8 mouse cellular contexts compared by ENCODE assay signal in genomic region chr9:71543443-71544222, GRCm38 (mm10). TPM values are rescaled to one million over a fixed set of nuclear protein-coding genes. Genes with fewer than 3 reads are reported as not detected.
DNase-seq lines count a peak whose midpoint lies in the region; ATAC-seq and TF ChIP-seq lines count a peak whose summit lies in the region.

No protein-coding gene starts in this region.

- peak; percentile 71 for ATAC-seq in embryonic facial prominence, embryonic 15.5 days (ENCODE audit: insufficient number of reproducible peaks, low FRiP score, low TSS enrichment, low read depth)
- ATAC-seq in heart, embryonic 11.5 days (replicated peaks; ENCODE audit: insufficient number of reproducible peaks, low FRiP score, low TSS enrichment): 0 out of 2 replicates have a peak, but pooled peaks have one; percentile 66
- ATAC-seq in kidney, embryonic 15.5 days (replicated peaks; ENCODE audit: low FRiP score): peak; percentile 77
- ATAC-seq in stomach, embryonic 14.5 days (ENCODE audit: insufficient number of reproducible peaks, insufficient read depth, low FRiP score, low read depth): peak; percentile 75; the same call in 1 of the 2 replicates

- WGBS in bone marrow, adult 2 months: 17% methylated on average over 19 of the region's 19 CpGs
- WGBS in embryonic facial prominence, embryonic 15.5 days: 19% methylated on average over 19 of the region's 19 CpGs
- 24% methylated on average over 19 of the region's 19 CpGs for WGBS in heart, embryonic 11.5 days (ENCODE audit: insufficient replicate concordance)
- WGBS in kidney, embryonic 15.5 days: 17% methylated on average over 19 of the region's 19 CpGs
- WGBS in stomach, embryonic 14.5 days: 16% methylated on average over 19 of the region's 19 CpGs

- no peaks in the 10 kb centered on the region for H3K9me3 ChIP-seq in embryonic facial prominence, embryonic 15.5 days (replicated peaks)
- H3K9me3 ChIP-seq in heart, embryonic 11.5 days (replicated peaks; ENCODE audit: control insufficient read depth, low read length): no peaks in the 10 kb centered on the region
- H3K9me3 ChIP-seq in kidney, embryonic 15.5 days (replicated peaks): no peaks in the 10 kb centered on the region
- no peaks in the 10 kb centered on the region for H3K9me3 ChIP-seq in stomach, embryonic 14.5 days (ENCODE audit: control insufficient read depth, low read depth, low read length)

- no peak for TF ChIP-seq POLR2A in bone marrow, adult 2 months (IDR thresholded peaks at IDR 0.05; ENCODE audit: borderline replicate concordance, control insufficient read depth, low read depth, low read length)

- H3K4me1 ChIP-seq in bone marrow, adult 2 months (ENCODE audit: control insufficient read depth, insufficient read depth, low read length): no peaks in the 10 kb centered on the region
- H3K4me1 ChIP-seq in embryonic facial prominence, embryonic 15.5 days: peaks cover 3% of the 10 kb centered on the region; the same call in 1 of the 2 replicates
- H3K4me1 ChIP-seq in heart, embryonic 11.5 days (ENCODE audit: control insufficient read depth, insufficient read depth, low read length): peaks cover 10% of the 10 kb centered on the region
- peaks cover 8% of the 10 kb centered on the region; the same call in 1 of the 2 replicates for H3K4me1 ChIP-seq in kidney, embryonic 15.5 days
- H3K4me1 ChIP-seq in stomach, embryonic 14.5 days (ENCODE audit: control insufficient read depth, insufficient read depth, low read length): no peaks in the 10 kb centered on the region

- DNase-seq in 416B (ENCODE audit: low read depth) (peak; percentile 71), liver (peak; percentile 79)
- DNase-seq in neural tube, embryonic 10.5 days (ENCODE audit: extremely low spot score, low spot score): peak; percentile 80

- no peak overlapping the region for H3K27ac ChIP-seq in bone marrow, adult 2 months (ENCODE audit: control insufficient read depth, insufficient read depth, low read depth, low read length, poor library complexity)
- no peak overlapping the region for H3K27ac ChIP-seq in embryonic facial prominence, embryonic 15.5 days (replicated peaks)
- no peak overlapping the region for H3K27ac ChIP-seq in heart, embryonic 11.5 days (ENCODE audit: low read depth, low read length)
- peak overlapping the region; percentile 57; the same call in 1 of the 2 replicates for H3K27ac ChIP-seq in kidney, embryonic 15.5 days
- no peak overlapping the region for H3K27ac ChIP-seq in stomach, embryonic 14.5 days (ENCODE audit: low read length)

- no peak overlapping the region for H3K4me2 ChIP-seq in embryonic facial prominence, embryonic 15.5 days (replicated peaks)
- no peak overlapping the region for H3K4me2 ChIP-seq in heart, embryonic 11.5 days
- H3K4me2 ChIP-seq in kidney, embryonic 15.5 days: 0 out of 2 replicates have a peak overlapping the region, but pooled peaks have one; percentile 22
- H3K4me2 ChIP-seq in stomach, embryonic 14.5 days (replicated peaks; ENCODE audit: low read depth, low read length): no peak overlapping the region

- no peak overlapping the region for H3K4me3 ChIP-seq in bone marrow, adult 2 months (replicated peaks; ENCODE audit: control insufficient read depth, low read depth, low read length)
- H3K4me3 ChIP-seq in embryonic facial prominence, embryonic 15.5 days (replicated peaks): no peak overlapping the region
- no peak overlapping the region for H3K4me3 ChIP-seq in heart, embryonic 11.5 days (ENCODE audit: low read depth, low read length)
- no peak overlapping the region for H3K4me3 ChIP-seq in kidney, embryonic 15.5 days (replicated peaks)
- H3K4me3 ChIP-seq in stomach, embryonic 14.5 days (ENCODE audit: low read depth, low read length): no peak overlapping the region

- TF ChIP-seq CTCF in bone marrow, adult 2 months (IDR thresholded peaks at IDR 0.05; ENCODE audit: control insufficient read depth, insufficient read depth, low read length): peak; percentile 77

- H3K27me3 ChIP-seq in embryonic facial prominence, embryonic 15.5 days: no peaks in the 10 kb centered on the region
- no peaks in the 10 kb centered on the region for H3K27me3 ChIP-seq in heart, embryonic 11.5 days (ENCODE audit: control insufficient read depth, insufficient read depth, low read length)
- H3K27me3 ChIP-seq in kidney, embryonic 15.5 days: no peaks in the 10 kb centered on the region
- no peaks in the 10 kb centered on the region for H3K27me3 ChIP-seq in stomach, embryonic 14.5 days (ENCODE audit: control insufficient read depth, insufficient read depth, low read length)

- no peaks in the 10 kb centered on the region for H3K36me3 ChIP-seq in embryonic facial prominence, embryonic 15.5 days
- peaks cover 3% of the 10 kb centered on the region; the same call in 1 of the 2 replicates for H3K36me3 ChIP-seq in heart, embryonic 11.5 days (ENCODE audit: control insufficient read depth, insufficient read depth, low read length)
- H3K36me3 ChIP-seq in kidney, embryonic 15.5 days: no peaks in the 10 kb centered on the region
- no peaks in the 10 kb centered on the region for H3K36me3 ChIP-seq in stomach, embryonic 14.5 days (ENCODE audit: control insufficient read depth, insufficient read depth, low read length)

- H3K9ac ChIP-seq in embryonic facial prominence, embryonic 15.5 days: no peak overlapping the region
- no peak overlapping the region for H3K9ac ChIP-seq in heart, embryonic 11.5 days (ENCODE audit: low read depth, low read length)
- no peak overlapping the region for H3K9ac ChIP-seq in kidney, embryonic 15.5 days
- H3K9ac ChIP-seq in stomach, embryonic 14.5 days (replicated peaks; ENCODE audit: low read depth, low read length): no peak overlapping the region

RNA-seq across cellular contexts. Expression of gene Myzap, which starts 48.5 kb away (rescaled TPM):
- 2.8 and 8.7 TPM in 2 replicates for polyA plus RNA-seq in bone marrow, adult 2 months (2011; ENCODE audit: insufficient read depth, insufficient read length, low replicate concordance, missing spikeins)
- polyA plus RNA-seq in embryonic facial prominence, embryonic 15.5 days (2015; fragmentation: Nextera tagmentation; extraction: Ambion mirVana): 15.5 and 17.9 TPM in 2 replicates
- 51.3 and 58.0 TPM in 2 replicates for polyA plus RNA-seq in heart, embryonic 11.5 days (2014; fragmentation: Nextera tagmentation; extraction: Ambion mirVana)
- polyA plus RNA-seq in kidney, embryonic 15.5 days (2015; fragmentation: Nextera tagmentation; extraction: Ambion mirVana): 14.5 and 17.3 TPM in 2 replicates
- polyA plus RNA-seq in stomach, embryonic 14.5 days (2014; fragmentation: Nextera tagmentation; extraction: Ambion mirVana): 11.1 and 12.7 TPM in 2 replicates

RNA-seq across cellular contexts. Expression of gene Polr2m, which starts 57.9 kb away (rescaled TPM):
- polyA plus RNA-seq in bone marrow, adult 2 months (2011; ENCODE audit: insufficient read depth, insufficient read length, low replicate concordance, missing spikeins): 34.1 and 43.8 TPM in 2 replicates
- 373 and 378 TPM in 2 replicates for polyA plus RNA-seq in embryonic facial prominence, embryonic 15.5 days (2015; fragmentation: Nextera tagmentation; extraction: Ambion mirVana)
- polyA plus RNA-seq in heart, embryonic 11.5 days (2014; fragmentation: Nextera tagmentation; extraction: Ambion mirVana): 301 and 350 TPM in 2 replicates
- polyA plus RNA-seq in kidney, embryonic 15.5 days (2015; fragmentation: Nextera tagmentation; extraction: Ambion mirVana): 477 and 481 TPM in 2 replicates
- polyA plus RNA-seq in stomach, embryonic 14.5 days (2014; fragmentation: Nextera tagmentation; extraction: Ambion mirVana): 316 and 328 TPM in 2 replicates
